Mouse (Mus musculus): Measurements from ENCODE around the gene Jmjd6.

Jmjd6 gene

GRCm38 (mm10) chr11:116843261-116844233 lies at the start of gene Jmjd6, which contains the start of gene Mettl23:
Gene Jmjd6, minus strand, starts transcription at chr11:116843449.
Gene Mettl23, plus strand, starts transcription at chr11:116843278.
- CTCF ChIA-PET = interaction anchor here (1.9 kb wide), 1 partner anchor 9 kb away, joined by 4 read pairs; the partner anchor contains the start of genes Mfsd11 and Srsf2

GRCm38 (mm10) chr11:116887136-116887535 lies 43.9 kb upstream of the Jmjd6 start:
- CTCF ChIA-PET = interaction anchor here (0.6 to 0.8 kb wide), 2 partner anchors 12 to 420 kb away, joined by 3 to 4 read pairs; no protein-coding TSS in a partner anchor

GRCm38 (mm10) chr11:116885275-116886151 lies 42.3 kb upstream of the Jmjd6 start:
- CTCF ChIA-PET = interaction anchor here (0.6 to 0.9 kb wide), 4 partner anchors 134 to 1072 kb away, joined by 3 to 11 read pairs (median 4); partner anchors contain the start of gene Caskin2

GRCm38 (mm10) chr11:116884061-116884460 lies 40.8 kb upstream of the Jmjd6 start:
- CTCF ChIA-PET = no interaction called here

- CTCF ChIA-PET = interaction anchor here (0.6 kb wide), 1 partner anchor 65 kb away, joined by 5 read pairs; no protein-coding TSS in a partner anchor
These were observed 39.2 kb upstream of the Jmjd6 start for GRCm38 (mm10) chr11:116882446-116882845.

- CTCF ChIA-PET = no interaction called here
These were observed 38.2 kb upstream of the Jmjd6 start for GRCm38 (mm10) chr11:116881440-116881839.

- CTCF ChIA-PET = interaction anchor here (0.8 kb wide), 1 partner anchor 137 kb away, joined by 16 read pairs; no protein-coding TSS in a partner anchor
These were observed 37.6 kb upstream of the Jmjd6 start for GRCm38 (mm10) chr11:116880839-116881238.

GRCm38 (mm10) chr11:116878454-116878853 lies 35.2 kb upstream of the Jmjd6 start:
- CTCF ChIA-PET = no interaction called here

- CTCF ChIA-PET = no interaction called here
These were observed 30.7 kb upstream of the Jmjd6 start for GRCm38 (mm10) chr11:116873987-116874386.

GRCm38 (mm10) chr11:116871538-116871937 lies 28.3 kb upstream of the Jmjd6 start:
- CTCF ChIA-PET = no interaction called here

GRCm38 (mm10) chr11:116869641-116870040 lies 26.4 kb upstream of the Jmjd6 start:
- CTCF ChIA-PET = interaction anchor here (0.6 kb wide), 1 partner anchor 16 kb away, joined by 11 read pairs; no protein-coding TSS in a partner anchor

GRCm38 (mm10) chr11:116869223-116869622 lies 26.0 kb upstream of the Jmjd6 start:
- CTCF ChIA-PET = interaction anchor here (0.6 kb wide), 1 partner anchor 15 kb away, joined by 11 read pairs; no protein-coding TSS in a partner anchor

- CTCF ChIA-PET = no interaction called here
These were observed 24.9 kb upstream of the Jmjd6 start for GRCm38 (mm10) chr11:116868129-116868528.

GRCm38 (mm10) chr11:116865945-116866585 lies 22.8 kb upstream of the Jmjd6 start:
- CTCF ChIA-PET = no interaction called here

GRCm38 (mm10) chr11:116864444-116864843 lies 21.2 kb upstream of the Jmjd6 start:
- CTCF ChIA-PET = no interaction called here

- CTCF ChIA-PET = no interaction called here
These were observed 14.1 kb upstream of the Jmjd6 start for GRCm38 (mm10) chr11:116857183-116857850.

GRCm38 (mm10) chr11:116854279-116854678 lies 11.0 kb upstream of the Jmjd6 start:
- CTCF ChIA-PET = interaction anchor here (0.6 to 1.3 kb wide), 2 partner anchors 12 to 15 kb away, joined by 3 to 11 read pairs; no protein-coding TSS in a partner anchor

GRCm38 (mm10) chr11:116853512-116853928 lies 10.3 kb upstream of the Jmjd6 start:
- CTCF ChIA-PET = interaction anchor here (0.6 to 1.3 kb wide), 2 partner anchors 11 to 16 kb away, joined by 3 to 11 read pairs; no protein-coding TSS in a partner anchor

- CTCF ChIA-PET = interaction anchor here (1.2 to 1.3 kb wide), 2 partner anchors 9 to 11 kb away, joined by 3 to 4 read pairs; partner anchors contain the start of genes Jmjd6 and Mettl23
These were observed 9.8 kb upstream of the Jmjd6 start, which contains the start of gene Srsf2 for GRCm38 (mm10) chr11:116852891-116853511. Gene Srsf2, minus strand, starts transcription at chr11:116853094.

All from spleen, embryonic (tissue).